Mouse (Mus musculus): Measurements from ENCODE around the gene Rnf115.

GRCm38 (mm10) chr3:96696198-96696765, 31.2 kb upstream of the Rnf115 start, which contains the start of gene Pias3:
- TF ChIP-seq EP300 (IDR thresholded peaks at IDR 0.05; ENCODE audit: insufficient read depth, low read depth, low read length), result no peak
- TF ChIP-seq CTCF (IDR thresholded peaks at IDR 0.05), result no peak
- peak; percentile 80 for TF ChIP-seq POLR2A (IDR thresholded peaks at IDR 0.05; ENCODE audit: insufficient read depth, low read depth, low read length)

Measured in heart, adult 2 months (tissue).